In the genomic region with DNA sequence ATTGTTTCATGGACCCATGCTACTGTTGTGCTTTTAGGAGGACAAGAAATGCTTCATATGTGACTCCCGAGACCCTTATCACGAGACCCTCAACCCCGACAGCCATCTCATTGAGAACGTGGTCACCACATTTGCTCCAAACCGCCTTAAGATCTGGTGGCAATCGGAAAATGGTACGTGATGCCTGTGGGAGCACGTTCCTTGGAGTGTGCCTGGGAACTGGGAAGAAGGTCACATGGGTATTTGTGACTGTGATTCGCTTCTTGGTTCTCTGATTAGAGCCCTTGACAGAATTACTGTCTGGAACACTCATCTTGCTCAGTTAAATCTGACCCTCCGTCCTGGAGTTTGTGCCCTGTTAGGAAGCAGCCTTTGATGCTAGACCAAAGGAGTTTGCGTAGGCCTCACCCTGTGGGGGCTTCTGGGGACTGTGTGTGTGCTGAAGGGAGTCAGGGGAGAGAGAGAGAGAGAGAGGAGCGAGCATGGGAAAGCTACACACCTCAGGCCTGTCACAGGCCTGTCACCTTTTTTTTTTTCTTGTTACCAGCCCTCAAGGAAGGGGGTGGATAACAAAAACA, we compare ENCODE assay signal across 18 mouse cellular contexts. TPM values are rescaled to one million over a fixed set of nuclear protein-coding genes. Genes with fewer than 3 reads are reported as not detected.
DNase-seq lines count a peak whose midpoint lies in the region; ATAC-seq lines count a peak whose summit lies in the region.
"Had no signal": no experiment of that assay in that cellular context is flagged by ENCODE, and none has a peak within 500 bp of the region (broad histone marks: within the 10 kb centered on the region; RNA-seq: fewer than 3 reads in every experiment).

No protein-coding gene starts in this region.

- peak overlapping the region; percentile 75 for H3K4me2 ChIP-seq in heart, embryonic 14.5 days (ENCODE audit: low read length)
- peak overlapping the region; percentile 26; the same call in 1 of the 2 replicates for H3K4me2 ChIP-seq in lung, embryonic 15.5 days
- H3K4me2 ChIP-seq in intestine, embryonic 14.5 days (ENCODE audit: low read length), result peak overlapping the region; percentile 59
- H3K4me2 ChIP-seq in stomach, embryonic 14.5 days (replicated peaks; ENCODE audit: low read depth, low read length), result 0 out of 2 replicates have a peak overlapping the region, but pooled peaks have one; percentile 8
- H3K4me2 ChIP-seq: midbrain, embryonic 12.5 days had no signal

- no peak overlapping the region for H3K4me3 ChIP-seq in heart, embryonic 14.5 days (ENCODE audit: control insufficient read depth in 1 of 2, insufficient read depth in 1 of 2, low read depth in 1 of 2, low read length in 2 of 2)
- H3K4me3 ChIP-seq in lung, embryonic 15.5 days, result 0 out of 2 replicates have a peak overlapping the region, but pooled peaks have one; percentile 3
- H3K4me3 ChIP-seq in intestine, embryonic 14.5 days (ENCODE audit: low read depth, low read length), result 0 out of 2 replicates have a peak overlapping the region, but pooled peaks have one; percentile 84
- H3K4me3 ChIP-seq in stomach, embryonic 14.5 days (ENCODE audit: low read depth, low read length), result no peak overlapping the region
- H3K4me3 ChIP-seq: midbrain, embryonic 12.5 days had no signal

- peak overlapping the region; percentile 36 to 67; a peak in 3 of 4 replicates for H3K27ac ChIP-seq in heart, embryonic 14.5 days (replicated peaks in 1 of 2; ENCODE audit: control insufficient read depth in 1 of 2, insufficient read depth in 1 of 2, low read depth in 2 of 2, low read length in 2 of 2)
- peak overlapping the region; percentile 44 for H3K27ac ChIP-seq in lung, embryonic 15.5 days
- 0 out of 2 replicates have a peak overlapping the region, but pooled peaks have one; percentile 18 for H3K27ac ChIP-seq in intestine, embryonic 14.5 days (ENCODE audit: low read depth)
- 0 out of 2 replicates have a peak overlapping the region, but pooled peaks have one; percentile 58 for H3K27ac ChIP-seq in stomach, embryonic 14.5 days (ENCODE audit: low read length)
- H3K27ac ChIP-seq: midbrain, embryonic 12.5 days had no signal

- intact Hi-C loops in left cerebral cortex, postnatal 25 days (cut with DNase I), result no loop called here

- H3K4me1 ChIP-seq in heart, embryonic 14.5 days (ENCODE audit: control insufficient read depth in 2 of 2, insufficient read depth in 2 of 2, low read length in 2 of 2), result peaks cover 40 to 62% of the 10 kb centered on the region in 2 experiments
- peaks cover 68% of the 10 kb centered on the region for H3K4me1 ChIP-seq in lung, embryonic 15.5 days
- peaks cover 56% of the 10 kb centered on the region for H3K4me1 ChIP-seq in intestine, embryonic 14.5 days (replicated peaks; ENCODE audit: control insufficient read depth, insufficient read depth, low read length)
- peaks cover 58% of the 10 kb centered on the region for H3K4me1 ChIP-seq in stomach, embryonic 14.5 days (ENCODE audit: control insufficient read depth, insufficient read depth, low read length)

- WGBS in heart, embryonic 14.5 days, result 36% methylated on average over 12 of the region's 12 CpGs
- 59% methylated on average over 12 of the region's 12 CpGs for WGBS in lung, embryonic 15.5 days
- 67% methylated on average over 12 of the region's 12 CpGs for WGBS in intestine, embryonic 14.5 days
- 62% methylated on average over 12 of the region's 12 CpGs for WGBS in stomach, embryonic 14.5 days

- no peak for ATAC-seq in heart, embryonic 14.5 days (ENCODE audit: insufficient number of reproducible peaks, insufficient read depth, low FRiP score, low read depth)
- ATAC-seq in lung, embryonic 15.5 days (ENCODE audit: borderline replicate concordance, extremely low read depth, low FRiP score, low TSS enrichment), result no peak
- ATAC-seq in intestine, embryonic 14.5 days (replicated peaks; ENCODE audit: low FRiP score, low TSS enrichment, low read depth), result no peak
- ATAC-seq in stomach, embryonic 14.5 days (ENCODE audit: insufficient number of reproducible peaks, insufficient read depth, low FRiP score, low read depth), result no peak

- no peaks in the 10 kb centered on the region for H3K27me3 ChIP-seq in heart, embryonic 14.5 days (ENCODE audit: control insufficient read depth, insufficient read depth, low read length)
- H3K27me3 ChIP-seq in lung, embryonic 15.5 days, result no peaks in the 10 kb centered on the region
- H3K27me3 ChIP-seq in intestine, embryonic 14.5 days (replicated peaks; ENCODE audit: control insufficient read depth, insufficient read depth, low read length), result no peaks in the 10 kb centered on the region
- H3K27me3 ChIP-seq in stomach, embryonic 14.5 days (ENCODE audit: control insufficient read depth, insufficient read depth, low read length), result no peaks in the 10 kb centered on the region

- H3K36me3 ChIP-seq in heart, embryonic 14.5 days (ENCODE audit: control insufficient read depth, insufficient read depth, low read length), result peaks cover 71% of the 10 kb centered on the region
- H3K36me3 ChIP-seq in lung, embryonic 15.5 days, result peaks cover 34% of the 10 kb centered on the region
- H3K36me3 ChIP-seq in intestine, embryonic 14.5 days (ENCODE audit: control insufficient read depth, insufficient read depth, low read length), result peaks cover 62% of the 10 kb centered on the region
- H3K36me3 ChIP-seq in stomach, embryonic 14.5 days (ENCODE audit: control insufficient read depth, insufficient read depth, low read length), result peaks cover 51% of the 10 kb centered on the region
- H3K36me3 ChIP-seq: midbrain, embryonic 12.5 days had no signal

- peak overlapping the region; percentile 14; the same call in 1 of the 2 replicates for H3K9ac ChIP-seq in heart, embryonic 14.5 days (ENCODE audit: low read length)
- no peak overlapping the region for H3K9ac ChIP-seq in lung, embryonic 15.5 days
- no peak overlapping the region; the same call in none of the 2 replicates for H3K9ac ChIP-seq in intestine, embryonic 14.5 days (ENCODE audit: low read length)
- H3K9ac ChIP-seq in stomach, embryonic 14.5 days (replicated peaks; ENCODE audit: low read depth, low read length), result no peak overlapping the region
- H3K9ac ChIP-seq: midbrain, embryonic 12.5 days had no signal

- no peaks in the 10 kb centered on the region for H3K9me3 ChIP-seq in heart, embryonic 14.5 days (ENCODE audit: control insufficient read depth, low read length)
- H3K9me3 ChIP-seq in lung, embryonic 15.5 days, result no peaks in the 10 kb centered on the region
- no peaks in the 10 kb centered on the region for H3K9me3 ChIP-seq in intestine, embryonic 14.5 days (ENCODE audit: control insufficient read depth, low read length)
- no peaks in the 10 kb centered on the region for H3K9me3 ChIP-seq in stomach, embryonic 14.5 days (ENCODE audit: control insufficient read depth, low read depth, low read length)
- H3K9me3 ChIP-seq: midbrain, embryonic 12.5 days had no signal

- no peak for DNase-seq in heart, postnatal 4 days
- DNase-seq in lung, postnatal 10 days, result no peak
- DNase-seq in intestine, embryonic 14.5 days (ENCODE audit: low spot score), result no peak
- no peak for DNase-seq in urinary bladder, postnatal 36 days (ENCODE audit: low spot score in 2 of 2)
- DNase-seq in left cerebral cortex, postnatal 25 days (ENCODE audit: low spot score in 2 of 2), result no peak
- DNase-seq: adrenal gland, adult 8-10 months; cerebellum, postnatal 14 days; gastrocnemius, postnatal 36 days; left cerebral cortex, postnatal 4 days; lung, adult 18-20 months; thymus, adult 2 months had no signal

RNA-seq across cellular contexts. Expression of a gene that starts 4.1 kb away (rescaled TPM):
- polyA plus RNA-seq in heart, embryonic 14.5 days (2014; fragmentation: Nextera tagmentation; extraction: Ambion mirVana), result 96.3 and 101 TPM in 2 replicates
- 100 to 1,000 TPM; 266 to 279 TPM for total RNA-seq in heart, postnatal 4 days (2021)
- polyA plus RNA-seq in lung, embryonic 15.5 days (2015; fragmentation: Nextera tagmentation; extraction: Ambion mirVana), result 111 and 118 TPM in 2 replicates
- polyA plus RNA-seq in intestine, embryonic 14.5 days (2014; fragmentation: Nextera tagmentation; extraction: Ambion mirVana), result 96.3 and 102 TPM in 2 replicates
- polyA plus RNA-seq in stomach, embryonic 14.5 days (2014; fragmentation: Nextera tagmentation; extraction: Ambion mirVana), result 98.2 TPM in 2 replicates
- 10 to 100 TPM; 17.4 to 18.8 TPM for total RNA-seq in left cerebral cortex, postnatal 25 days (2021)

RNA-seq across cellular contexts. Expression of a gene that starts 28.5 kb away (rescaled TPM):
- polyA plus RNA-seq in heart, embryonic 14.5 days (2014; fragmentation: Nextera tagmentation; extraction: Ambion mirVana), result not detected in 2 replicates
- total RNA-seq in heart, postnatal 4 days (2021), result not detected
- not detected in 2 replicates for polyA plus RNA-seq in lung, embryonic 15.5 days (2015; fragmentation: Nextera tagmentation; extraction: Ambion mirVana)
- not detected in 2 replicates for polyA plus RNA-seq in intestine, embryonic 14.5 days (2014; fragmentation: Nextera tagmentation; extraction: Ambion mirVana)
- polyA plus RNA-seq in stomach, embryonic 14.5 days (2014; fragmentation: Nextera tagmentation; extraction: Ambion mirVana), result not detected in 2 replicates
- not detected for total RNA-seq in left cerebral cortex, postnatal 25 days (2021)
- total RNA-seq: adrenal gland, adult 8-10 months; gastrocnemius, postnatal 36 days; layer of hippocampus, postnatal 10 days; left cerebral cortex, postnatal 4 days had no signal
- polyA plus RNA-seq: midbrain, embryonic 12.5 days; neural tube, embryonic 11.5 days; spleen, adult 2 months; thymus, adult 2 months had no signal

Comparison
In these comparisons a context has a peak if more than half of its experiments do, and no peak if none do; other contexts are left out.
1. H3K4me2 ChIP-seq: peak in every context shown above with its lines; median percentile 75 in heart, embryonic 14.5 days; 59 in intestine, embryonic 14.5 days; 26 in lung, embryonic 15.5 days; 8 in stomach, embryonic 14.5 days.
2. H3K4me3 ChIP-seq: peak in lung, embryonic 15.5 days (single experiment) and intestine, embryonic 14.5 days (single experiment); none in heart, embryonic 14.5 days (0 of 2) and stomach, embryonic 14.5 days (single experiment).
3. Peak in every context shown above with its lines, with median percentiles within 50 percentile points of each other: H3K27ac ChIP-seq.